Mouse (Mus musculus) liver, postnatal 0 days (tissue): ENCODE results near the gene Twf2.

Experiments
- CTCF ChIP-seq: sonication (generic); IDR thresholded peaks from 2 replicates; pipeline ENCODE4 v1.5.1; 2016; ENCODE audit warnings: antibody characterized with exemption, low read depth
- EP300 ChIP-seq: IDR thresholded peaks from 2 replicates; pipeline ENCODE4 v1.6.1; 2016; ENCODE audit warnings: antibody characterized with exemption, low read depth, mild to moderate bottlenecking

DNA sequence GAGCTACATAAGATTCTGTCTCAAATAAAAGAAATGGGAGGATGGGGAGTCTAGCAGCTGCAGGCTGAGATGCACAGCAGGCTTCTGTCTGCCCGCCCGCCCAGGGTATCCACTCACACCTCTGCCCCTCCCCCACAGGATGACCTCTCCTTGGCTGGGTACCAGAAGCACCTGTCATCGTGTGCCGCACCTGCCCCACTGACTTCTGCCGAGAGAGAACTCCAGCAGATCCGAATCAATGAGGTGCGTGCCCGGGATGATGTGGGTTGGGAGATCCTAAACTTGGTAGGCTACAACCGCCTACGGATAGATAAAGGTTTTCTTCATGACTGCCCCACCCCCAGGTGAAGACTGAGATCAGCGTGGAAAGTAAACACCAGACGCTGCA, 9.7 kb downstream of the Twf2 start:
- TF ChIP-seq EP300 (no peak), CTCF (no peak)
